Mouse (Mus musculus) kidney, embryonic 15.5 days (tissue): ENCODE results near the gene Csnk1e. TPM values are rescaled to one million over a fixed set of nuclear protein-coding genes. Genes with fewer than 3 reads are reported as not detected.

ENCODE experiments used
- ATAC-seq: fragments of 200-750 bp; cut with Nextera tagmentation; replicated peaks from 2 replicates; pipeline ENCODE4 v1.8.0; 2017; ENCODE audit warnings: moderate TSS enrichment; ENCODE audit not compliant: low FRiP score
- H3K27ac ChIP-seq: fragments of 300-500 bp; sonication (generic); 2 replicates; pipeline ENCODE4 v1.5.1; 2015; ENCODE audit warnings: mild to moderate bottlenecking, inconsistent platforms
- H3K27me3 ChIP-seq: fragments of 300-500 bp; sonication (generic); 2 replicates; pipeline ENCODE4 v1.6.1; 2015; ENCODE audit warnings: inconsistent platforms
- H3K36me3 ChIP-seq: fragments of 300-500 bp; sonication (generic); 2 replicates; pipeline ENCODE4 v1.6.1; 2015; ENCODE audit warnings: inconsistent platforms
- H3K4me1 ChIP-seq: fragments of 300-500 bp; sonication (generic); 2 replicates; pipeline ENCODE4 v1.6.1; 2015; ENCODE audit warnings: inconsistent platforms
- H3K4me2 ChIP-seq: fragments of 300-500 bp; sonication (generic); 2 replicates; pipeline ENCODE4 v1.6.1; 2015; ENCODE audit warnings: moderate library complexity, mild to moderate bottlenecking, inconsistent platforms
- H3K4me3 ChIP-seq: fragments of 300-500 bp; sonication (generic); replicated peaks from 2 replicates; pipeline ENCODE4 v1.5.1; 2015; ENCODE audit warnings: mild to moderate bottlenecking, inconsistent platforms
- H3K9ac ChIP-seq: fragments of 300-500 bp; sonication (generic); 2 replicates; pipeline ENCODE4 v1.6.1; 2015; ENCODE audit warnings: mild to moderate bottlenecking, inconsistent platforms
- H3K9me3 ChIP-seq: fragments of 300-500 bp; sonication (generic); replicated peaks from 2 replicates; pipeline ENCODE4 v1.6.1; 2016; ENCODE audit warnings: inconsistent platforms
- WGBS: fragments of 180-500 bp; shearing (Covaris S2); methylation state at CpG from one replicate; pipeline ENCODE4 v1.1.7; 2015; ENCODE audit warnings: mixed read lengths; 5-methylcytosine and 5-hydroxymethylcytosine counted together
- polyA plus RNA-seq: library from polyadenylated mRNA; unstranded; fragments of >200 nt; fragmentation: Nextera tagmentation; extraction: Ambion mirVana; gene quantifications from 2 replicates; pipeline ENCODE4 v1.2.1, GENCODE M21; 2015

The Csnk1e gene
- 87.0 and 90.6 TPM in 2 replicates for polyA plus RNA-seq

- Histone ChIP-seq H3K9me3 (no peaks in the 10 kb centered on the region), H3K36me3 (no peaks in the 10 kb centered on the region), H3K9ac (peak within 1 kb of the TSS; percentile 33), H3K4me1 (peaks cover 25% of the 10 kb centered on the region), H3K4me3 (peak within 1 kb of the TSS; percentile 40), H3K4me2 (peak within 1 kb of the TSS; percentile 73), H3K27ac (no peak within 1 kb of the TSS), H3K27me3 (peaks cover 3% of the 10 kb centered on the region; the same call in 1 of the 2 replicates)
- peak; percentile 88 for ATAC-seq
- WGBS, result 2% methylated on average over 24 of the region's 24 CpGs
These were observed at the start of gene Csnk1e for GRCm38 (mm10) chr15:79455106-79455810. Csnk1e (minus strand) TSS chr15:79455566.

GRCm38 (mm10) chr15:79504707-79505452 is 49.5 kb upstream of the Csnk1e start, which contains the start of gene Kcnj4:
Kcnj4 (minus strand) TSS chr15:79505241.
- Histone ChIP-seq H3K27me3 (peaks cover 98% of the 10 kb centered on the region), H3K4me1 (peaks cover 33% of the 10 kb centered on the region), H3K9ac (peak within 1 kb of the TSS; percentile 37), H3K4me3 (peak within 1 kb of the TSS; percentile 53), H3K27ac (no peak within 1 kb of the TSS), H3K9me3 (no peaks in the 10 kb centered on the region), H3K36me3 (no peaks in the 10 kb centered on the region), H3K4me2 (peak within 1 kb of the TSS; percentile 98)
- ATAC-seq, result peak; percentile 12
- under 1% methylated on average over 60 of the region's 60 CpGs for WGBS

GRCm38 (mm10) chr15:79503438-79503837 is 48.1 kb upstream of the Csnk1e start:
- no peak overlapping the region for H3K27ac ChIP-seq
- peaks cover 33% of the 10 kb centered on the region for H3K4me1 ChIP-seq
- peaks cover 98% of the 10 kb centered on the region for H3K27me3 ChIP-seq
- H3K4me3 ChIP-seq, result no peak overlapping the region
- no peaks in the 10 kb centered on the region for H3K9me3 ChIP-seq
- no peak overlapping the region for H3K9ac ChIP-seq
- ATAC-seq, result no peak
- H3K4me2 ChIP-seq, result no peak overlapping the region
- H3K36me3 ChIP-seq, result no peaks in the 10 kb centered on the region
- WGBS, result 73% methylated on average over 5 of the region's 5 CpGs

- no peaks in the 10 kb centered on the region for H3K36me3 ChIP-seq
- ATAC-seq, result no peak
- H3K27me3 ChIP-seq, result peaks cover 98% of the 10 kb centered on the region
- 25% methylated on average over 18 of the region's 18 CpGs for WGBS
- no peak overlapping the region for H3K4me2 ChIP-seq
- no peak overlapping the region for H3K9ac ChIP-seq
- no peak overlapping the region for H3K27ac ChIP-seq
- H3K9me3 ChIP-seq, result no peaks in the 10 kb centered on the region
- peaks cover 33% of the 10 kb centered on the region for H3K4me1 ChIP-seq
- no peak overlapping the region for H3K4me3 ChIP-seq
These were observed 47.5 kb upstream of the Csnk1e start for GRCm38 (mm10) chr15:79502891-79503341.

GRCm38 (mm10) chr15:79500110-79500509 is 44.7 kb upstream of the Csnk1e start:
- Histone ChIP-seq H3K4me2 (no peak overlapping the region), H3K27me3 (peaks cover 77% of the 10 kb centered on the region), H3K4me3 (no peak overlapping the region), H3K9me3 (no peaks in the 10 kb centered on the region), H3K27ac (no peak overlapping the region), H3K36me3 (no peaks in the 10 kb centered on the region), H3K4me1 (peaks cover 11% of the 10 kb centered on the region), H3K9ac (no peak overlapping the region)
- ATAC-seq, result no peak
- WGBS, result 66% methylated on average over 17 of the region's 17 CpGs

- WGBS, result 33% methylated on average over 18 of the region's 18 CpGs
- no peak for ATAC-seq
- no peak overlapping the region for H3K4me3 ChIP-seq
- H3K9me3 ChIP-seq, result no peaks in the 10 kb centered on the region
- H3K27me3 ChIP-seq, result peaks cover 63% of the 10 kb centered on the region
- H3K4me1 ChIP-seq, result peaks cover 5% of the 10 kb centered on the region
- 0 out of 2 replicates have a peak overlapping the region, but pooled peaks have one; percentile 31 for H3K4me2 ChIP-seq
- no peak overlapping the region for H3K27ac ChIP-seq
- no peaks in the 10 kb centered on the region for H3K36me3 ChIP-seq
- H3K9ac ChIP-seq, result no peak overlapping the region
These were observed 38.2 kb upstream of the Csnk1e start for GRCm38 (mm10) chr15:79493527-79493926.

GRCm38 (mm10) chr15:79489463-79489862 is 34.1 kb upstream of the Csnk1e start:
- no peak for ATAC-seq
- Histone ChIP-seq H3K9ac (no peak overlapping the region), H3K36me3 (no peaks in the 10 kb centered on the region), H3K9me3 (no peaks in the 10 kb centered on the region), H3K4me2 (no peak overlapping the region), H3K27me3 (peaks cover 48% of the 10 kb centered on the region), H3K4me1 (peaks cover 5% of the 10 kb centered on the region), H3K27ac (no peak overlapping the region), H3K4me3 (no peak overlapping the region)
- WGBS, result 47% methylated on average over 11 of the region's 11 CpGs

- whole genome bisulfite sequencing, result 5% methylated on average over 15 of the region's 15 CpGs
- no peaks in the 10 kb centered on the region for H3K36me3 ChIP-seq
- H3K27ac ChIP-seq, result no peak overlapping the region
- ATAC-seq, result 0 out of 2 replicates have a peak, but pooled peaks have one; percentile 56
- H3K4me2 ChIP-seq, result peak overlapping the region; percentile 41
- peaks cover 32% of the 10 kb centered on the region for H3K27me3 ChIP-seq
- H3K4me1 ChIP-seq, result peaks cover 11% of the 10 kb centered on the region
- no peak overlapping the region for H3K9ac ChIP-seq
- H3K9me3 ChIP-seq, result no peaks in the 10 kb centered on the region
- peak overlapping the region; percentile 19; the same call in 1 of the 2 replicates for H3K4me3 ChIP-seq
These were observed 25.9 kb upstream of the Csnk1e start for GRCm38 (mm10) chr15:79481181-79481688.

- Histone ChIP-seq H3K27me3 (peaks cover 28% of the 10 kb centered on the region), H3K9me3 (no peaks in the 10 kb centered on the region), H3K4me1 (peaks cover 11% of the 10 kb centered on the region), H3K9ac (no peak overlapping the region), H3K4me3 (no peak overlapping the region), H3K4me2 (no peak overlapping the region), H3K27ac (no peak overlapping the region), H3K36me3 (no peaks in the 10 kb centered on the region)
- no peak for ATAC-seq
- 45% methylated on average over 6 of the region's 6 CpGs for WGBS
These were observed 21.9 kb upstream of the Csnk1e start for GRCm38 (mm10) chr15:79477227-79477626.

GRCm38 (mm10) chr15:79473638-79474355 is 18.4 kb upstream of the Csnk1e start:
- Histone ChIP-seq H3K9me3 (no peaks in the 10 kb centered on the region), H3K4me3 (no peak overlapping the region), H3K9ac (no peak overlapping the region), H3K4me2 (no peak overlapping the region), H3K27ac (no peak overlapping the region), H3K36me3 (no peaks in the 10 kb centered on the region), H3K4me1 (peaks cover 8% of the 10 kb centered on the region), H3K27me3 (0 out of 2 replicates have a peak, but pooled peaks cover 3% of the 10 kb centered on the region)
- 63% methylated on average over 12 of the region's 12 CpGs for WGBS
- no peak for ATAC-seq

- no peaks in the 10 kb centered on the region for H3K9me3 ChIP-seq
- ATAC-seq, result no peak
- H3K4me2 ChIP-seq, result no peak overlapping the region
- H3K27me3 ChIP-seq, result 0 out of 2 replicates have a peak, but pooled peaks cover 2% of the 10 kb centered on the region
- H3K36me3 ChIP-seq, result no peaks in the 10 kb centered on the region
- H3K27ac ChIP-seq, result no peak overlapping the region
- H3K4me1 ChIP-seq, result peaks cover 8% of the 10 kb centered on the region
- H3K4me3 ChIP-seq, result no peak overlapping the region
- 82% methylated on average over 5 of the region's 5 CpGs for WGBS
- no peak overlapping the region for H3K9ac ChIP-seq
These were observed 17.7 kb upstream of the Csnk1e start for GRCm38 (mm10) chr15:79473042-79473441.
